Mouse (Mus musculus) kidney, postnatal 0 days (tissue): ENCODE data around the gene Prlhr. TPM values are rescaled to one million over a fixed set of nuclear protein-coding genes. Genes with fewer than 3 reads are reported as not detected.

Source experiments
- ATAC-seq: fragments of 200-750 bp; cut with Nextera tagmentation; replicated peaks from 2 replicates; pipeline ENCODE4 v1.8.0; 2017; ENCODE audit warnings: low read depth, moderate number of reproducible peaks, moderate TSS enrichment, moderate library complexity; ENCODE audit not compliant: low FRiP score
- DNase-seq: peaks from one replicate; pipeline ENCODE4 v3.0.0-alpha.2; 2016; ENCODE audit warnings: low spot score
- H3K27ac ChIP-seq: fragments of 300-500 bp; sonication (generic); 2 replicates; pipeline ENCODE4 v1.5.1; 2014; ENCODE audit warnings: mild to moderate bottlenecking
- H3K27me3 ChIP-seq: fragments of 300-500 bp; sonication (generic); 2 replicates; pipeline ENCODE4 v1.6.1; 2014; ENCODE audit warnings: low read length, mixed read lengths; ENCODE audit not compliant: insufficient read depth
- H3K36me3 ChIP-seq: fragments of 300-500 bp; sonication (generic); 2 replicates; pipeline ENCODE4 v1.6.1; 2014; ENCODE audit warnings: low read length, mixed read lengths; ENCODE audit not compliant: insufficient read depth
- H3K4me1 ChIP-seq: fragments of 300-500 bp; sonication (generic); replicated peaks from 2 replicates; pipeline ENCODE4 v1.6.1; 2014; ENCODE audit warnings: antibody characterized with exemption, low read length, mixed read lengths; ENCODE audit not compliant: insufficient read depth
- H3K4me2 ChIP-seq: fragments of 300-500 bp; sonication (generic); 2 replicates; pipeline ENCODE4 v1.6.1; 2014; ENCODE audit warnings: mild to moderate bottlenecking, low read length, moderate library complexity, mixed read lengths
- H3K4me3 ChIP-seq: fragments of 300-500 bp; sonication (generic); replicated peaks from 2 replicates; pipeline ENCODE4 v1.5.1; 2014; ENCODE audit warnings: low read depth, low read length
- H3K9ac ChIP-seq: fragments of 300-500 bp; sonication (generic); 2 replicates; pipeline ENCODE4 v1.6.1; 2014; ENCODE audit warnings: low read depth, low read length
- H3K9me3 ChIP-seq: fragments of 300-500 bp; sonication (generic); replicated peaks from 2 replicates; pipeline ENCODE4 v1.6.1; 2016; ENCODE audit warnings: low read length, inconsistent platforms, mixed read lengths
- CTCF ChIP-seq: IDR thresholded peaks from 2 replicates; pipeline ENCODE4 v1.5.1; 2016; ENCODE audit warnings: antibody characterized with exemption, low read depth, mild to moderate bottlenecking, moderate library complexity
- WGBS: fragments of 180-500 bp; shearing (Covaris S2); extraction: QIAGEN DNeasy Blood & Tissue Kit; methylation state at CpG from one replicate; pipeline ENCODE4 v1.1.7; 2014; 5-methylcytosine and 5-hydroxymethylcytosine counted together
- polyA plus RNA-seq: library from polyadenylated mRNA; unstranded; fragments of >200 nt; fragmentation: Nextera tagmentation; extraction: Ambion mirVana; gene quantifications from 2 replicates; pipeline ENCODE4 v1.2.1, GENCODE M21; 2015

Gene Prlhr
- polyA plus RNA-seq: not detected in 2 replicates

GRCm38 (mm10) chr19:60468254-60468762, at the start of gene Prlhr:
Gene Prlhr (minus strand): TSS chr19:60468304.
- Histone ChIP-seq H3K4me1 (0 out of 2 replicates have a peak, but pooled peaks cover 3% of the 10 kb centered on the region), H3K4me2 (peak within 1 kb of the TSS; percentile 51), H3K36me3 (no peaks in the 10 kb centered on the region), H3K9ac (no peak within 1 kb of the TSS), H3K27ac (no peak within 1 kb of the TSS), H3K4me3 (0 out of 2 replicates have a peak within 1 kb of the TSS, but pooled peaks have one; percentile 3), H3K9me3 (no peaks in the 10 kb centered on the region), H3K27me3 (peaks cover 29% of the 10 kb centered on the region)
- TF ChIP-seq CTCF: no peak
- no peak for ATAC-seq
- DNase-seq: no peak
- WGBS: 6% methylated on average over 17 of the region's 17 CpGs

DNA sequence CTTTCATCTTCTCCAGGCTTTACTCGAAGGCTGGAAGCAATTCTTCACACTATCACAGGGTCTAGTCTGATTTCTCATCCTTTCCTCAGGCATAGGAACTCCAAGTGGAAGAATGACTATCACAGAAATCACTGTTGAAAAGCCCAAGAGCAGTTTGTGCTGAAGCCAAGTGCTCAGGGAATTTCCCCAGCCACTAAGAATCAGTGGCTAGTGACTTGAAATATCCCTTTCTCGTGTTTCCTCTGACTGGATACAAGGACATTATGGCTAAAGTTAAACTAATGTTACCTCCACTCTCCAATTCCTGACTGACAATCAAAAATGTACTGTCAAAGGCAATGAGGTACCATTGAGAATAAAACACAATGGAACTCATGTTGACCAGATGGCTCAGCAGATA, 47.0 kb upstream of the Prlhr start:
- ATAC-seq (no peak), DNase-seq (no peak)
- no peaks in the 10 kb centered on the region for H3K4me1 ChIP-seq
- H3K9ac ChIP-seq: no peak overlapping the region
- WGBS: 60% methylated on average over 2 of the region's 2 CpGs
- no peak overlapping the region for H3K4me2 ChIP-seq
- H3K36me3 ChIP-seq: no peaks in the 10 kb centered on the region
- TF ChIP-seq CTCF: no peak
- H3K9me3 ChIP-seq: no peaks in the 10 kb centered on the region
- H3K27me3 ChIP-seq: no peaks in the 10 kb centered on the region
- H3K4me3 ChIP-seq: no peak overlapping the region
- H3K27ac ChIP-seq: no peak overlapping the region

- H3K9ac ChIP-seq: no peak overlapping the region
- TF ChIP-seq CTCF: peak; percentile 16; the same call in 1 of the 2 replicates
- H3K4me3 ChIP-seq: no peak overlapping the region
- H3K36me3 ChIP-seq: no peaks in the 10 kb centered on the region
- no peaks in the 10 kb centered on the region for H3K9me3 ChIP-seq
- H3K27ac ChIP-seq: no peak overlapping the region
- H3K4me2 ChIP-seq: no peak overlapping the region
- ATAC-seq: no peak
- no peaks in the 10 kb centered on the region for H3K4me1 ChIP-seq
- WGBS: 54% methylated on average over 3 of the region's 3 CpGs
- H3K27me3 ChIP-seq: no peaks in the 10 kb centered on the region
- no peak for DNase-seq
These were observed 45.3 kb upstream of the Prlhr start for GRCm38 (mm10) chr19:60513431-60513830.

DNA sequence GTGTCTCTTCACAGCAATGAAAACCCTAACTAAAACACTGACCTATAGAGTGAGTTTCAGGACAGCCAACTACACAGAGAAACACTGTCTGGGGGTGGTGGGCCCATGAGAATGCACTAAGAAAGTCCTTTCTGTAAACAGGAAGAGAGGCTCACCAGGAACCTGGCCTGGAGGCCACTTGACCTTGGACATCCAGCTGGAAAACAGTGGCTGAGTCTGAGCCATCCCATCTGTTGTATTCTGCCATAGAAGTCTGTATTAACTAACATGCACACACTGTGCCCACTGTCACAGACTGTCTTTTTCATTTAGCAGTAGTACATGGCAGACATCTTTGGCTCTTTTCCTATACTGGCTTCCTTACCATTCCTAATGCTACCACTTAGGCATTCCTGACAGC, 32.1 kb upstream of the Prlhr start:
- H3K9me3 ChIP-seq: no peaks in the 10 kb centered on the region
- DNase-seq (no peak), ATAC-seq (no peak)
- H3K4me1 ChIP-seq: no peaks in the 10 kb centered on the region
- no peak overlapping the region for H3K4me2 ChIP-seq
- H3K27ac ChIP-seq: no peak overlapping the region
- no peaks in the 10 kb centered on the region for H3K27me3 ChIP-seq
- no peak for TF ChIP-seq CTCF
- H3K36me3 ChIP-seq: no peaks in the 10 kb centered on the region
- no peak overlapping the region for H3K4me3 ChIP-seq
- no peak overlapping the region for H3K9ac ChIP-seq

DNA sequence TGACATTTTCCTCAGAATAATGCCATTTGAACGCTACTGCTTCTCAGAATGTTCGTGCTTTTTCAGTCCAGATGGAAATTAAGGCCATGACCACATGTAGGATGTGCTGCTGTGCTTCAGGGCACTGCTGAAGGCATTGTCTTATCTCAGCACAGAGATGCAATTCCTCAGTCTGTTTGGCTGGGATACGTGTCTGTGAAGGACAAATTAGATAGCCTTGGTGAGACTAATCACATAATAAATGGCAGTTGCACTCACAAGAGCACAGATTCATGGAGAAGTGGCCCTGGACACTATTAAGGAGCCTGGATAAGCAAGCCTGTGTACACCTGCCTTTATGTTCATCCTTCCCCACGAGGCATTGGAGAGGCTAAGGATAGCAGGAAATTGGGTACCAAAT, 29.1 kb upstream of the Prlhr start:
- 81% methylated on average over 4 of the region's 4 CpGs for WGBS
- no peak overlapping the region for H3K4me2 ChIP-seq
- ATAC-seq (no peak), DNase-seq (no peak)
- H3K36me3 ChIP-seq: no peaks in the 10 kb centered on the region
- TF ChIP-seq CTCF: no peak
- no peak overlapping the region for H3K9ac ChIP-seq
- no peaks in the 10 kb centered on the region for H3K27me3 ChIP-seq
- H3K27ac ChIP-seq: no peak overlapping the region
- H3K9me3 ChIP-seq: no peaks in the 10 kb centered on the region
- H3K4me1 ChIP-seq: no peaks in the 10 kb centered on the region
- H3K4me3 ChIP-seq: no peak overlapping the region

GRCm38 (mm10) chr19:60495772-60496171, 27.7 kb upstream of the Prlhr start:
- no peak overlapping the region for H3K4me3 ChIP-seq
- no peak for TF ChIP-seq CTCF
- DNase-seq (no peak), ATAC-seq (no peak)
- no peak overlapping the region for H3K27ac ChIP-seq
- no peaks in the 10 kb centered on the region for H3K36me3 ChIP-seq
- no peak overlapping the region for H3K4me2 ChIP-seq
- no peaks in the 10 kb centered on the region for H3K9me3 ChIP-seq
- H3K9ac ChIP-seq: no peak overlapping the region
- 38% methylated on average over 3 of the region's 3 CpGs for WGBS
- H3K4me1 ChIP-seq: no peaks in the 10 kb centered on the region
- no peaks in the 10 kb centered on the region for H3K27me3 ChIP-seq

GRCm38 (mm10) chr19:60489566-60489965, 21.5 kb upstream of the Prlhr start:
- TF ChIP-seq CTCF: no peak
- no peak overlapping the region for H3K4me3 ChIP-seq
- H3K9me3 ChIP-seq: no peaks in the 10 kb centered on the region
- WGBS: 88% methylated on average over 1 of the region's 1 CpGs
- no peak overlapping the region for H3K27ac ChIP-seq
- no peak overlapping the region for H3K9ac ChIP-seq
- no peaks in the 10 kb centered on the region for H3K4me1 ChIP-seq
- no peaks in the 10 kb centered on the region for H3K36me3 ChIP-seq
- no peaks in the 10 kb centered on the region for H3K27me3 ChIP-seq
- H3K4me2 ChIP-seq: no peak overlapping the region
- ATAC-seq (no peak), DNase-seq (no peak)
